Mouse (Mus musculus) hindbrain, embryonic 16.5 days (tissue): Measurements from ENCODE around the gene Chrna4. TPM values are rescaled to one million over a fixed set of nuclear protein-coding genes. Genes with fewer than 3 reads are reported as not detected.

Source experiments
- ATAC-seq: fragments of 200-750 bp; cut with Nextera tagmentation; 2 replicates; pipeline ENCODE4 v1.8.0; 2017; ENCODE audit warnings: moderate TSS enrichment, moderate library complexity
- H3K27ac ChIP-seq: fragments of 300-500 bp; sonication (generic); 2 replicates; pipeline ENCODE4 v1.5.1; 2014; ENCODE audit warnings: low read depth, mild to moderate bottlenecking, control low read depth, low read length, moderate library complexity
- H3K27me3 ChIP-seq: fragments of 300-500 bp; sonication (generic); replicated peaks from 2 replicates; pipeline ENCODE4 v1.6.1; 2014; ENCODE audit warnings: low read length; ENCODE audit not compliant: control insufficient read depth, insufficient read depth
- H3K36me3 ChIP-seq: fragments of 300-500 bp; sonication (generic); 2 replicates; pipeline ENCODE4 v1.6.1; 2014; ENCODE audit warnings: mild to moderate bottlenecking, low read length, moderate library complexity, mixed read lengths; ENCODE audit not compliant: control insufficient read depth, insufficient read depth
- H3K4me1 ChIP-seq: fragments of 300-500 bp; sonication (generic); 2 replicates; pipeline ENCODE4 v1.6.1; 2014; ENCODE audit warnings: low read depth, low read length; ENCODE audit not compliant: control insufficient read depth, insufficient read depth
- H3K4me2 ChIP-seq: fragments of 300-500 bp; sonication (generic); 2 replicates; pipeline ENCODE4 v1.6.1; 2014; ENCODE audit warnings: mild to moderate bottlenecking, low read length, control low read depth, moderate library complexity
- H3K4me3 ChIP-seq: fragments of 300-500 bp; sonication (generic); 2 replicates; pipeline ENCODE4 v1.5.1; 2014; ENCODE audit warnings: mild to moderate bottlenecking, low read length, control low read depth, moderate library complexity
- H3K9ac ChIP-seq: fragments of 300-500 bp; sonication (generic); 2 replicates; pipeline ENCODE4 v1.6.1; 2014; ENCODE audit warnings: low read depth, mild to moderate bottlenecking, control low read depth, low read length, moderate library complexity
- H3K9me3 ChIP-seq: fragments of 300-500 bp; sonication (generic); 2 replicates; pipeline ENCODE4 v1.6.1; 2014; ENCODE audit warnings: mild to moderate bottlenecking, low read length, moderate library complexity; ENCODE audit not compliant: control insufficient read depth
- WGBS: fragments of 180-500 bp; shearing (Covaris S2); extraction: QIAGEN DNeasy Blood & Tissue Kit; methylation state at CpG from one replicate; pipeline ENCODE4 v1.1.7; 2014; 5-methylcytosine and 5-hydroxymethylcytosine counted together
- polyA plus RNA-seq: library from polyadenylated mRNA; unstranded; fragments of >200 nt; fragmentation: Nextera tagmentation; extraction: Ambion mirVana; gene quantifications from 2 replicates; pipeline ENCODE4 v1.2.1, GENCODE M21; 2015

Chrna4 gene
- polyA plus RNA-seq, 1 experiment from 2014 or later: 40.4 TPM

- Histone ChIP-seq H3K27ac (no peak overlapping the region), H3K4me1 (peaks cover 6% of the 10 kb centered on the region), H3K4me3 (no peak overlapping the region), H3K4me2 (no peak overlapping the region), H3K27me3 (no peaks in the 10 kb centered on the region), H3K9me3 (no peaks in the 10 kb centered on the region), H3K36me3 (peaks cover 4% of the 10 kb centered on the region; the same call in 1 of the 2 replicates), H3K9ac (no peak overlapping the region)
- WGBS: 47% methylated on average over 5 of the region's 5 CpGs
- ATAC-seq: peak; percentile 63; the same call in 1 of the 2 replicates
These were observed 10.9 kb downstream of the Chrna4 start for GRCm38 (mm10) chr2:181032407-181032806.

- Histone ChIP-seq H3K4me2 (no peak overlapping the region), H3K9me3 (no peaks in the 10 kb centered on the region), H3K27ac (no peak overlapping the region), H3K36me3 (peaks cover 4% of the 10 kb centered on the region; the same call in 1 of the 2 replicates), H3K4me3 (no peak overlapping the region), H3K9ac (0 out of 2 replicates have a peak overlapping the region, but pooled peaks have one; percentile 17), H3K4me1 (peaks cover 3% of the 10 kb centered on the region; the same call in 1 of the 2 replicates), H3K27me3 (no peaks in the 10 kb centered on the region)
- ATAC-seq: no peak
- 75% methylated on average over 11 of the region's 11 CpGs for WGBS
These were observed 11.9 kb downstream of the Chrna4 start for GRCm38 (mm10) chr2:181031406-181031934.

GRCm38 (mm10) chr2:181008339-181008738 is 35.0 kb downstream of the Chrna4 start:
- no peaks in the 10 kb centered on the region for H3K27me3 ChIP-seq
- no peak overlapping the region for H3K9ac ChIP-seq
- WGBS: 66% methylated on average over 5 of the region's 5 CpGs
- H3K36me3 ChIP-seq: no peaks in the 10 kb centered on the region
- no peak overlapping the region for H3K27ac ChIP-seq
- no peak for ATAC-seq
- no peak overlapping the region for H3K4me3 ChIP-seq
- H3K4me1 ChIP-seq: no peaks in the 10 kb centered on the region
- H3K4me2 ChIP-seq: no peak overlapping the region
- no peaks in the 10 kb centered on the region for H3K9me3 ChIP-seq

- no peak overlapping the region for H3K27ac ChIP-seq
- H3K27me3 ChIP-seq: no peaks in the 10 kb centered on the region
- H3K36me3 ChIP-seq: no peaks in the 10 kb centered on the region
- H3K4me2 ChIP-seq: no peak overlapping the region
- H3K4me1 ChIP-seq: no peaks in the 10 kb centered on the region
- WGBS: 11% methylated on average over 4 of the region's 4 CpGs
- no peak overlapping the region for H3K4me3 ChIP-seq
- H3K9ac ChIP-seq: no peak overlapping the region
- no peak for ATAC-seq
- H3K9me3 ChIP-seq: no peaks in the 10 kb centered on the region
These were observed 36.3 kb downstream of the Chrna4 start for GRCm38 (mm10) chr2:181007054-181007453.

DNA sequence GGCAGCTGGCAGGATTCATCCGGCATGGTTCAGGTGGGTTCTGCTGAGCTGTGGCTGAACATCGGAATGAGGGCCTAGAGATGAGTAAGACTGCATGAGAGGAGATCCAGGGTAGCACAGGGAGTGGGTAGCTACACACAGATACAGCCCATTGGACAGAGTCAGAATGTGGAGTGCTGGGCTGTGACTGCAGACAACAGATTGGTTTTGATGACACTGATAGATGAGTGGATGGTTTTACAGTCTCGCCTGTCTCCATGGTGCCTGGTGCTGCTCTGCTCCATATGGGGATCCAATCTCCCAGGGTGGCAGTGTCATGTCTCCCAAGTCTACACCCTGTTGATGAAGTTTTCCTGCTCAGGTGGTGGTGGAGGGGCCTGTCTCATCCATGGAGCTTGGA is 46.4 kb downstream of the Chrna4 start:
- H3K27ac ChIP-seq: no peak overlapping the region
- no peaks in the 10 kb centered on the region for H3K9me3 ChIP-seq
- 78% methylated on average over 3 of the region's 3 CpGs for WGBS
- H3K27me3 ChIP-seq: no peaks in the 10 kb centered on the region
- no peak overlapping the region for H3K4me2 ChIP-seq
- no peak overlapping the region for H3K4me3 ChIP-seq
- peaks cover 2% of the 10 kb centered on the region; the same call in 1 of the 2 replicates for H3K4me1 ChIP-seq
- H3K36me3 ChIP-seq: no peaks in the 10 kb centered on the region
- H3K9ac ChIP-seq: peak overlapping the region; percentile 26; the same call in 1 of the 2 replicates
- ATAC-seq: peak; percentile 18

DNA sequence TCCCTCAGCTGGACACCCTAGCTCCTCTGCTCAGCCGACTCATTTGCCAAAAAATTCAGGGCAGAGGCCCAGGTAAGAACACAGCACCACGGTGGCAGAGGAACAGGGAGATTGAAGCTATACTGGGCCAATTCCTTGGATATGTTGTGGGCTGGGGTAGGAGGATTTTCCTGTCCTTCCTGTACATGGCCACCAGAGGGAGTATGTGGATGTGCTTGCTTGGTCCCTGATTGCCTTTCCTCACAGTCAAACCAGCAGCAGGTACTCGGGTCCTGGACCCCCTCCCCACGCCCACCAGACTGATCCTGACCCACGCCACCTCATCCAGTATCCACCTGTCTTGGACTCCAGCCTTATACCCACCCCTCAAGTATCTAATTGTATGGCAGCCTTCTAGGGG is 46.9 kb downstream of the Chrna4 start:
- H3K9me3 ChIP-seq: no peaks in the 10 kb centered on the region
- no peak overlapping the region for H3K4me3 ChIP-seq
- no peak overlapping the region for H3K27ac ChIP-seq
- peak overlapping the region; percentile 26; the same call in 1 of the 2 replicates for H3K9ac ChIP-seq
- 16% methylated on average over 5 of the region's 5 CpGs for WGBS
- no peaks in the 10 kb centered on the region for H3K36me3 ChIP-seq
- no peak overlapping the region for H3K4me2 ChIP-seq
- peaks cover 2% of the 10 kb centered on the region; the same call in 1 of the 2 replicates for H3K4me1 ChIP-seq
- H3K27me3 ChIP-seq: no peaks in the 10 kb centered on the region
- ATAC-seq: peak; percentile 77

DNA sequence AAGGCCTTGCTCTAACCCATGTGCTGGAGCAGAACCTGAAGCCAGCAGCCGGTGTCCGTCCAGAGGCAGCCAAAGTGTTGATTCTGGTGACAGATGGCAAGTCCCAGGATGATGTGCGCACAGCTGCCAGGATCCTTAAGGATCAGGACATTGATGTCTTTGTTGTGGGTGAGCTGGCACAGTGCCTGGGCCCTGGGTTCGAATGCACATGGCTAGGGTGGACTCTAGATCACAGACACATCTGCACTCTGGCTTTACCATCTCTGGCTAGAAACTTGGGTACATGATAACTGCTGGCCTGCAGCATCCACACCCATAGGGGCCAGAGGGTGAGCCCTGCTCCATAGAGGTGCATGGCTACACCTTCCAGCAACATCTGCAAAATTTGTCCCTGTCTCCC is 47.9 kb downstream of the Chrna4 start:
- WGBS: 81% methylated on average over 4 of the region's 4 CpGs
- no peaks in the 10 kb centered on the region for H3K36me3 ChIP-seq
- H3K27ac ChIP-seq: no peak overlapping the region
- H3K4me1 ChIP-seq: peaks cover 2% of the 10 kb centered on the region; the same call in 1 of the 2 replicates
- H3K27me3 ChIP-seq: no peaks in the 10 kb centered on the region
- H3K9ac ChIP-seq: no peak overlapping the region
- H3K9me3 ChIP-seq: no peaks in the 10 kb centered on the region
- no peak overlapping the region for H3K4me3 ChIP-seq
- ATAC-seq: 0 out of 2 replicates have a peak, but pooled peaks have one; percentile 3
- no peak overlapping the region for H3K4me2 ChIP-seq

- Histone ChIP-seq H3K9me3 (no peaks in the 10 kb centered on the region), H3K27me3 (no peaks in the 10 kb centered on the region), H3K36me3 (no peaks in the 10 kb centered on the region), H3K9ac (no peak overlapping the region), H3K4me3 (no peak overlapping the region), H3K27ac (no peak overlapping the region), H3K4me2 (no peak overlapping the region), H3K4me1 (peaks cover 2% of the 10 kb centered on the region; the same call in 1 of the 2 replicates)
- no peak for ATAC-seq
- 86% methylated on average over 2 of the region's 2 CpGs for WGBS
These were observed 49.0 kb downstream of the Chrna4 start for GRCm38 (mm10) chr2:180994360-180994759.

- no peak overlapping the region for H3K27ac ChIP-seq
- H3K36me3 ChIP-seq: no peaks in the 10 kb centered on the region
- no peak overlapping the region for H3K4me3 ChIP-seq
- H3K27me3 ChIP-seq: no peaks in the 10 kb centered on the region
- H3K9me3 ChIP-seq: no peaks in the 10 kb centered on the region
- no peaks in the 10 kb centered on the region; the same call in 1 of the 2 replicates for H3K4me1 ChIP-seq
- no peak overlapping the region for H3K4me2 ChIP-seq
- H3K9ac ChIP-seq: no peak overlapping the region
- no peak for ATAC-seq
- WGBS: 57% methylated on average over 4 of the region's 4 CpGs
These were observed 53.0 kb downstream of the Chrna4 start for GRCm38 (mm10) chr2:180990347-180990746.
